Mouse (Mus musculus) midbrain, embryonic 15.5 days (tissue): Measurements from ENCODE around the gene Gm20517. TPM values are rescaled to one million over a fixed set of nuclear protein-coding genes. Genes with fewer than 3 reads are reported as not detected.

Experiments used
- ATAC-seq: fragments of 200-750 bp; cut with Nextera tagmentation; replicated peaks from 2 replicates; pipeline ENCODE4 v1.8.0; 2017; ENCODE audit warnings: moderate TSS enrichment
- H3K27ac ChIP-seq: fragments of 300-500 bp; sonication (generic); 2 replicates; pipeline ENCODE4 v1.5.1; 2015; ENCODE audit warnings: mild to moderate bottlenecking, inconsistent platforms
- H3K27me3 ChIP-seq: fragments of 300-500 bp; sonication (generic); replicated peaks from 2 replicates; pipeline ENCODE4 v1.6.1; 2015; ENCODE audit warnings: inconsistent platforms
- H3K36me3 ChIP-seq: fragments of 300-500 bp; sonication (generic); replicated peaks from 2 replicates; pipeline ENCODE4 v1.6.1; 2015; ENCODE audit warnings: inconsistent platforms
- H3K4me1 ChIP-seq: fragments of 300-500 bp; sonication (generic); 2 replicates; pipeline ENCODE4 v1.6.1; 2015; ENCODE audit warnings: inconsistent platforms
- H3K4me2 ChIP-seq: fragments of 300-500 bp; sonication (generic); 2 replicates; pipeline ENCODE4 v1.6.1; 2015; ENCODE audit warnings: inconsistent platforms, mild to moderate bottlenecking, moderate library complexity
- H3K4me3 ChIP-seq: fragments of 300-500 bp; sonication (generic); 2 replicates; pipeline ENCODE4 v1.5.1; 2015; ENCODE audit warnings: mild to moderate bottlenecking, inconsistent platforms
- H3K9ac ChIP-seq: fragments of 300-500 bp; sonication (generic); 2 replicates; pipeline ENCODE4 v1.6.1; 2015; ENCODE audit warnings: mild to moderate bottlenecking, inconsistent platforms
- H3K9me3 ChIP-seq: fragments of 300-500 bp; sonication (generic); 2 replicates; pipeline ENCODE4 v1.6.1; 2016; ENCODE audit warnings: inconsistent platforms
- WGBS: fragments of 180-500 bp; shearing (Covaris S2); methylation state at CpG from one replicate; pipeline ENCODE4 v1.1.7; 2015; ENCODE audit warnings: mixed read lengths; 5-methylcytosine and 5-hydroxymethylcytosine counted together
- polyA plus RNA-seq: library from polyadenylated mRNA; unstranded; fragments of >200 nt; fragmentation: Nextera tagmentation; extraction: Ambion mirVana; gene quantifications from 2 replicates; pipeline ENCODE4 v1.2.1, GENCODE M21; 2015

Gm20517 gene
- polyA plus RNA-seq = 2.0 and 2.9 TPM in 2 replicates

GRCm38 (mm10) chr17:47610849-47611660, at the start of gene Gm20517, which contains the start of the genes Bysl and Med20:
Gene Gm20517, plus strand, starts transcription at chr17:47611589.
Gene Bysl, minus strand, starts transcription at chr17:47611492.
Gene Med20, plus strand, starts transcription at chr17:47611582.
- Histone ChIP-seq H3K4me2 (peak within 1 kb of the TSS; percentile 84), H3K27ac (peak within 1 kb of the TSS; percentile 67), H3K4me3 (peak within 1 kb of the TSS; percentile 71), H3K4me1 (peaks cover 32% of the 10 kb centered on the region), H3K36me3 (peaks cover 15% of the 10 kb centered on the region; the same call in 1 of the 2 replicates), H3K9me3 (no peaks in the 10 kb centered on the region), H3K9ac (peak within 1 kb of the TSS; percentile 78), H3K27me3 (no peaks in the 10 kb centered on the region)
- peak; percentile 97 for ATAC-seq
- WGBS = under 1% methylated on average over 59 of the region's 59 CpGs

- Histone ChIP-seq H3K9ac (no peak overlapping the region), H3K36me3 (no peaks in the 10 kb centered on the region), H3K9me3 (no peaks in the 10 kb centered on the region), H3K27me3 (no peaks in the 10 kb centered on the region), H3K4me1 (no peaks in the 10 kb centered on the region), H3K4me3 (no peak overlapping the region), H3K4me2 (no peak overlapping the region), H3K27ac (no peak overlapping the region)
- ATAC-seq = no peak
- 75% methylated on average over 6 of the region's 6 CpGs for WGBS
These were observed 48.5 kb upstream of the Gm20517 start for GRCm38 (mm10) chr17:47562875-47563274.

GRCm38 (mm10) chr17:47564612-47565011, 46.8 kb upstream of the Gm20517 start:
- Histone ChIP-seq H3K36me3 (no peaks in the 10 kb centered on the region), H3K27me3 (no peaks in the 10 kb centered on the region), H3K4me1 (no peaks in the 10 kb centered on the region), H3K9ac (no peak overlapping the region), H3K27ac (no peak overlapping the region), H3K4me3 (no peak overlapping the region), H3K4me2 (no peak overlapping the region), H3K9me3 (no peaks in the 10 kb centered on the region)
- WGBS = 91% methylated on average over 5 of the region's 5 CpGs
- no peak for ATAC-seq

DNA sequence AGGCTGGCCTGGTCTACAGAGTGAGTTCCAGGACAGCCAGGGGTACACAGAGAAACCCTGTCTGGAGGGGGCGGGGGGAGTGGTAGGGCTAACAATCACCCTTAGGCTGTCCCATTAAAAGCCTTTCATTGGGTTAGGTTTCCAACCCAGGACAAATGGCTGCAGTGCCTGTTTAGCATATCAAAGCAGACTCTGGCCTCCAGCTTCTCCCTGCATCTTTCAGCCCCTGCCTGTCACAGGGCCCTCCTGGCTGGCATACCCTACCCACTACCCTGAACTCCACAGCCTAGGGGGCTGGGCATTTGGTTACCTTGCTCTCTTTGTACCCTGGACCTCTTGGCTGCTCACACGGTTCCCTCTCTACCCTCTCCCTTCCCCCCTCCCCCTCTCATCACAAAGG, 45.3 kb upstream of the Gm20517 start:
- Histone ChIP-seq H3K36me3 (no peaks in the 10 kb centered on the region), H3K4me2 (no peak overlapping the region), H3K9ac (no peak overlapping the region), H3K4me1 (no peaks in the 10 kb centered on the region), H3K27ac (no peak overlapping the region), H3K9me3 (no peaks in the 10 kb centered on the region), H3K4me3 (no peak overlapping the region), H3K27me3 (no peaks in the 10 kb centered on the region)
- ATAC-seq = no peak
- 8% methylated on average over 2 of the region's 2 CpGs for WGBS

GRCm38 (mm10) chr17:47567271-47567670, 44.1 kb upstream of the Gm20517 start:
- Histone ChIP-seq H3K9ac (no peak overlapping the region), H3K4me2 (no peak overlapping the region), H3K4me1 (no peaks in the 10 kb centered on the region), H3K4me3 (no peak overlapping the region), H3K9me3 (no peaks in the 10 kb centered on the region), H3K27me3 (no peaks in the 10 kb centered on the region), H3K36me3 (no peaks in the 10 kb centered on the region), H3K27ac (no peak overlapping the region)
- WGBS = 96% methylated on average over 3 of the region's 3 CpGs
- no peak for ATAC-seq

- no peaks in the 10 kb centered on the region for H3K9me3 ChIP-seq
- no peak overlapping the region for H3K27ac ChIP-seq
- H3K36me3 ChIP-seq = no peaks in the 10 kb centered on the region
- H3K4me3 ChIP-seq = no peak overlapping the region
- whole genome bisulfite sequencing = 95% methylated on average over 3 of the region's 3 CpGs
- ATAC-seq = no peak
- no peak overlapping the region for H3K9ac ChIP-seq
- no peak overlapping the region for H3K4me2 ChIP-seq
- no peaks in the 10 kb centered on the region for H3K27me3 ChIP-seq
- no peaks in the 10 kb centered on the region for H3K4me1 ChIP-seq
These were observed 43.0 kb upstream of the Gm20517 start for GRCm38 (mm10) chr17:47568389-47568788.

- Histone ChIP-seq H3K9ac (no peak overlapping the region), H3K27me3 (no peaks in the 10 kb centered on the region), H3K36me3 (no peaks in the 10 kb centered on the region), H3K4me3 (no peak overlapping the region), H3K9me3 (no peaks in the 10 kb centered on the region), H3K27ac (no peak overlapping the region), H3K4me1 (no peaks in the 10 kb centered on the region), H3K4me2 (no peak overlapping the region)
- ATAC-seq = no peak
- WGBS = 51% methylated on average over 10 of the region's 10 CpGs
These were observed 42.4 kb upstream of the Gm20517 start for GRCm38 (mm10) chr17:47568951-47569527.

DNA sequence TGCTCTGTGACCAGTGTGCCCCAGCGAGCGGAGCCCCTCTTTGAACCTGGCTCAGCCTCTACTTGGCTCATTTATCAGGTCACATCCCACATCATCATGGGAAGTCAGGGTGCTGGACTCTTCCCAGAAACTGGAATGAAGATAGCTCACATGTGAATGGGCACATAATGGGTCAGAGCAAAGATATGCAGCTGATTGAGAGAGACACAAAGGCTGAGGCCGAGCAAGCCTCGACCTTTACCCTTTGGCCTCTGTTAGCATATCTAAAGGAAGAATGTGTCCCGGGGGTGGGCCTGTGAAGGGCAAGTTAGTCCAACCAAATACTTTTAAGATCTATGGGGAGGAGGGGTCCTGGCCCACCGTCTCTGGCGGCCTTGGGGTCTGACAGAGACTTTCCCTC, 39.8 kb upstream of the Gm20517 start:
- Histone ChIP-seq H3K9me3 (no peaks in the 10 kb centered on the region), H3K4me3 (no peak overlapping the region), H3K36me3 (no peaks in the 10 kb centered on the region), H3K4me2 (no peak overlapping the region), H3K27ac (no peak overlapping the region), H3K4me1 (no peaks in the 10 kb centered on the region), H3K9ac (no peak overlapping the region), H3K27me3 (no peaks in the 10 kb centered on the region)
- no peak for ATAC-seq
- WGBS = 18% methylated on average over 7 of the region's 7 CpGs

GRCm38 (mm10) chr17:47572436-47572835, 39.0 kb upstream of the Gm20517 start:
- H3K27me3 ChIP-seq = no peaks in the 10 kb centered on the region
- H3K9me3 ChIP-seq = no peaks in the 10 kb centered on the region
- no peaks in the 10 kb centered on the region for H3K4me1 ChIP-seq
- no peaks in the 10 kb centered on the region for H3K36me3 ChIP-seq
- H3K27ac ChIP-seq = no peak overlapping the region
- ATAC-seq = no peak
- no peak overlapping the region for H3K4me2 ChIP-seq
- no peak overlapping the region for H3K9ac ChIP-seq
- no peak overlapping the region for H3K4me3 ChIP-seq

DNA sequence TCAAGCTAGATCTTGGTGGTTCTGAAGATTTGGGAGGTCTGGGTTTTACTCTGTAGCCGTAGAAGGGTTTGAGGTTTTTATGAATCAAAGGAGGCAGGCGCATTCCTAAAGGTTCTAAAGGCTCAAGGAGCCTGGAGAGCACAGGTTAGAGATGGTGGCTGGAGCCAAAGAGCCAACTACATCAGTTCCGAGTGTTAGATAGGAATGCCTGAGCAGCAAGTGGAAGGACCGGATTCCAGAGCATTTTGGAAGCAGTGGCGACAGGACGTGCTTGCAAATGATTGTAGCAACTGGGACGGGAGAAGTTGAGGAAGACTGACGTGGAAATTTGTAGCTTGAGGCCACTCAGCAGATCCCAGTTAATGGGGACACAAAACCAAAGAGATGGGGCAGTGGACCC, 37.4 kb upstream of the Gm20517 start:
- Histone ChIP-seq H3K9ac (no peak overlapping the region), H3K27ac (no peak overlapping the region), H3K36me3 (no peaks in the 10 kb centered on the region), H3K4me3 (no peak overlapping the region), H3K9me3 (no peaks in the 10 kb centered on the region), H3K4me1 (no peaks in the 10 kb centered on the region), H3K4me2 (no peak overlapping the region), H3K27me3 (no peaks in the 10 kb centered on the region)
- ATAC-seq = no peak
- 83% methylated on average over 8 of the region's 8 CpGs for WGBS

DNA sequence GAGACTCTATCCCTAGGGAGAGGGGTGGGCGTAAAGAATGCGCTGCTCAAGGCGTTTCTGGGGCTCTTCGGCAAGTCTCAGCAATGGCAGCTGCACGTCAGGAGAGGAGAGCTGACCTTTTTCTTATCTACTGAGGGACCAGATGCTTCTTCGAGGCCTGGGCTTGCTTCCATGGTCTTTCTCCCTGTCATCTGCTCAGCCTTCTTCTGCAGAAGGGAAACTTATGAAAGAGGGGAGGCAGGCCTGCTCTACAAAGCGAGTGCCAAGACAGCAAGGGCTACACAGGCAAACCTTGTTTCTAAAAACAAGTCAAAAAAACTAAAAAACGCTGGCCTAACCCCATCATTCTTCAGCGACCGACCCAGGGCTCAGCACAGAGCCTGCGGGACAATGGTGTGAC, 36.6 kb upstream of the Gm20517 start:
- Histone ChIP-seq H3K36me3 (no peaks in the 10 kb centered on the region), H3K27me3 (no peaks in the 10 kb centered on the region), H3K9ac (no peak overlapping the region), H3K9me3 (no peaks in the 10 kb centered on the region), H3K4me1 (no peaks in the 10 kb centered on the region), H3K4me2 (no peak overlapping the region), H3K27ac (no peak overlapping the region), H3K4me3 (no peak overlapping the region)
- 75% methylated on average over 11 of the region's 11 CpGs for WGBS
- no peak for ATAC-seq

- no peak overlapping the region for H3K4me3 ChIP-seq
- no peak for ATAC-seq
- no peak overlapping the region for H3K9ac ChIP-seq
- H3K36me3 ChIP-seq = no peaks in the 10 kb centered on the region
- 88% methylated on average over 6 of the region's 6 CpGs for WGBS
- H3K4me1 ChIP-seq = no peaks in the 10 kb centered on the region
- H3K27me3 ChIP-seq = no peaks in the 10 kb centered on the region
- no peaks in the 10 kb centered on the region for H3K9me3 ChIP-seq
- H3K27ac ChIP-seq = no peak overlapping the region
- no peak overlapping the region for H3K4me2 ChIP-seq
These were observed 32.7 kb upstream of the Gm20517 start for GRCm38 (mm10) chr17:47578655-47579054.

- Histone ChIP-seq H3K9me3 (no peaks in the 10 kb centered on the region), H3K4me3 (no peak overlapping the region), H3K9ac (no peak overlapping the region), H3K36me3 (no peaks in the 10 kb centered on the region), H3K27me3 (no peaks in the 10 kb centered on the region), H3K4me2 (no peak overlapping the region), H3K4me1 (no peaks in the 10 kb centered on the region), H3K27ac (no peak overlapping the region)
- no peak for ATAC-seq
- WGBS = 96% methylated on average over 4 of the region's 4 CpGs
These were observed 30.4 kb upstream of the Gm20517 start for GRCm38 (mm10) chr17:47580962-47581361.
